Mouse (Mus musculus) left cerebral cortex, postnatal 4 days (tissue): ENCODE data around the gene Gm4952. TPM values are rescaled to one million over a fixed set of nuclear protein-coding genes. Genes with fewer than 3 reads are reported as not detected.
"Not testable (repeated sequence)": the region's sequence is repeated elsewhere in the genome, so short reads cannot be mapped to it uniquely, and the experiment has no call there.

ENCODE experiments used
- DNase-seq: peaks from one replicate; pipeline ENCODE4 v3.0.0-alpha.2; 2022
- intact Hi-C: fragments of 180-260 bp; cut with DNase I; formaldehyde crosslinking; loops from one replicate; pipeline ENCODE4 v1.15.1; 2025
- total RNA-seq, 2 experiments: library from RNA; stranded (reverse); gene quantifications; 2 replicates each; pipeline ENCODE4 v1.2.3; 2021

Gm4952 gene
- total RNA-seq, 2 experiments from 2014 or later = 0.30 to 0.34 TPM

DNA sequence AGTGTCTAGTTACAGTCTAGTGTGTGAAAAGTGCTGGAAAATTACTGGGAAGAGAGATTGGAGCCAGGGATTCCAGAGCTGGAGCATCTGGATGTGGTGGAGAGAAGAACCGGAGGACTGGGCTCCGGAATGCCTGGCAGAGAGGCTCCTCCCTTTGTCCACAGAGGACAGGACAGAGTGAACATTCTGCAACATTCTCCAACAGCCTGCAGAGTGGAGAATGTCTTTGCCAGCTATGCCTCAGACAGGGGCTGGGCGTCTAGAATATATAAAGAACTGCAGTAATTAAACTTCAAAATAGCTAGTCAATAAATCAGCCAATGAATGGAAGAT lies 2.7 kb upstream of the Gm4952 start:
- DNase-seq = no peak
- intact Hi-C loops = loop anchor here (5.0 to 10.0 kb wide), 2 partner anchors 200 to 582 kb away; partner anchors contain the start of genes Lpxn and Zfp91

DNA sequence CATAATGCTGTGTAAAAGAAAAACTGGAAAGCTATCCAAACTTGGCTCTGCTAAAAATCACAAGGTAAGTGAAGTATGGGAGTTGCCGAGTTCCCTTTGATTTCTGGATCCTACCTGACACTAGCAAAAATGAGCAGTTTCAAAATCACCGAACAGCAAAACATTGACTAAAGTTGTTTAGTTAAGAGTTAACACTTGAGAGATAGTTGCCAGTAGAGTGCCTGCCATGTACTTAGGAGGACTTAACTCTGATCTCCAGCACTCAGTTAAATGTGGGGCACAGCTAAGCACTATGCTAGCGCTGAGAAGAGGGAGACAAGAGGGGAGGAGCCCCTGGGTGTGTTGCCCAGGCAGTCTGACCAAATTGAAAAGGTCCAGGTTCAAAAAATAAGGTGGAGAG lies 1.1 kb upstream of the Gm4952 start:
- DNase-seq = no peak

GRCm38 (mm10) chr19:12600684-12601480 lies 1.1 kb downstream of the Gm4952 start:
- DNase-seq = no peak
- intact Hi-C loops = no loop called here

More for the DNA sequence above, 1.1 kb upstream of the Gm4952 start:
- intact Hi-C loops = loop anchor here (5.0 to 10.0 kb wide), 2 partner anchors 199 to 584 kb away; partner anchors contain the start of genes Lpxn and Zfp91

DNA sequence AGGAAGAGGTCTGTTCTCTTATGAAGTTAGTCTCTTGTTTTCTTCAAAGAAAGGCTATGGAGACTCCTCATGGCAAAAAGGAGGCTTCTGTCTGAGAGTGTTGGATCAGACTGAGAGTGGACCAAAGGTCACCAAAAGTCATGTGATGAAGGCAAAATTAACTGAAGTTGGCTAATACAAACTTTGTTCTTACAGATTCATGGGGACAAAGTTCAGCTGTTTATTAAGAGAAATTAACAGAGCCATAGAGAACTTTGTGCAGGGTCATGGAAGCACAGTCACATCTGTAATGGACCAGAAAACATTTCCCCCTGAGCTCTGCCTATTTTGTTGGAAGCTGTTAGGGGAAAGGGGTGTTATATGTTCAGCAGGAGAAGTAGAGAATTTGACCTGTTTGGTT lies 8.6 kb downstream of the Gm4952 start:
- no peak for DNase-seq
- intact Hi-C loops = no loop called here

- no peak for DNase-seq
- intact Hi-C loops = no loop called here
Observed at GRCm38 (mm10) chr19:12613646-12614045, 13.9 kb downstream of the Gm4952 start.

- intact Hi-C loops = no loop called here
Observed at GRCm38 (mm10) chr19:12633176-12633575, 33.4 kb downstream of the Gm4952 start, which contains the start of gene Glyat. Gene Glyat, plus strand, starts transcription at chr19:12633308.

DNA sequence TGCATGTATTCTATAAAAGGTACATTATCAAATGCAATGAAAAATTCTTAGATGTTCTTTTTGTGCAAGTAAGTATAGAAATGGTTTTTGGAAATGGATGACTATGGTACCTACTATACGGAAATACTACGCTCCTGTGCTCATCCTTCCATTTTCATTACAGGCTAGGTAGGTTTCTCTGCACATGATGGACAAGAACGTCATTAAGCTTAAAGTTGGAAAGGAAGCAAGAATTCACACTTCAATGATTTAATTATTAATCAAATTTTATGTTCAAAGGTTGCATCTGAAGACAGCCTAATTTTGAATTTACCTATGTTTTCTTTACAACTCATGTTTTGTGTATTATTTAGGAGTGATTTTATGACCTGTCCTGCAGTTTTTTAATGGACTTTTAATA lies 34.5 kb downstream of the Gm4952 start:
- intact Hi-C loops = no loop called here
- DNase-seq = no peak

More at GRCm38 (mm10) chr19:12633176-12633575, 33.4 kb downstream of the Gm4952 start, which contains the start of gene Glyat:
- no peak for DNase-seq

- intact Hi-C loops = no loop called here
- DNase-seq = no peak
Observed at GRCm38 (mm10) chr19:12634963-12635362, 35.2 kb downstream of the Gm4952 start.

DNA sequence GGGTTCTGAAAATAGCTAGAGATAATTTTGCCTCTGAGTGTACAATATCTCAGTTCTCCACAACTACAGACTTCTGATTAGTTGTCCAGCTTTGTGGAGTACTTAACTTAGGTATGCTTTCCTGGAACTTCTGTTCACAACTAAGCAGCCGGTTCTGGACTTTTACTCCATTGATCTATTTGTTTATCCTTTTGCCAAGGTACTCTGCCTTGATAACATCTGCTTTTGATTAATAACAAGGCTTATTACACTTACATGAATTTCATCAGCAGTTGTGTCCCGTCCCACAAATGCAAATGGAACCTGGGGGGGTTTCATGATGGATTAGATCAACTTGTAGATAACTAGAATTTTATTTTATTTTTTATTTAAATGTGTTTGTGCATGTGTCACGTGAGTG lies 37.1 kb downstream of the Gm4952 start:
- intact Hi-C loops = no loop called here
- DNase-seq = no peak

DNA sequence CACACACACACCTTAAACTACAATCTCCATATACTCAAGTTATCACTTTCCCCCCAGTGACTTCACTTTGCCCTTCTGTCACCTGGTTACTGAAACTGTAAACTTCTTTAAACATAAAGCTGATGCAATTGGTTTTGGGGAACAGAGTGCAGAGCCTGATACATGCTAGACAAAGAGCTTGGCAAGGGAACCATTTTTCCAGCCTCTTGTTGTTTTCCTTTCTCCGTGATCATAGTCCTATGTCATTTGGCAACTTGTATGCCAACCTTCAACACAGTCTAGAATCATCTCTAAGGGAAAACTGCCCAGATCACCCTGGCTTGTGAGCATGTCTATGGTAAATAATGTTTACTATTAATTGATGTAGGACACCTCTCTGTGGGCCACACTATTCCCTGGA lies 38.3 kb downstream of the Gm4952 start:
- no peak for DNase-seq
- intact Hi-C loops = no loop called here

DNA sequence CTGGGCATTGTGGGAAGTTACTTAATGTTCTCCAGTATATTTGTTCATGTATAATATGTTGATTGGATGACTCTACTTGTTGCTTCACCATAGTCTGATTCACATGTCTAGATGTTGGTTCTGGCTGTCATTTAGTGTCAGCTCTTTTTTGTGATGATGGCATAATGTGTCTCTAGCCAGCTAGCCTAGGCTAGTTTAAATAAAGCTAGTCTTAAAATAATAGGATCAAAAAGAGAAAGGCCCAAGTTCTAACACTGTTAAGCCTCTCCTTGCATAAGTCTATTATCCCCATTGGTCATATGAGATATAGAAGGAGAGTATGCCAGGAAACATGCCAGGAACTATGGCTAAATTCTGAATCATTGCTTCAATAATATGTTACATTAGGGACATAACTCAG lies 49.7 kb downstream of the Gm4952 start:
- intact Hi-C loops = no loop called here
- no peak for DNase-seq

- intact Hi-C loops = no loop called here
- DNase-seq = no peak
Observed at GRCm38 (mm10) chr19:12666156-12666555, 66.4 kb downstream of the Gm4952 start.

- intact Hi-C loops, DNase-seq: not testable (repeated sequence)
Observed at GRCm38 (mm10) chr19:12668601-12669000, 68.8 kb downstream of the Gm4952 start.

DNA sequence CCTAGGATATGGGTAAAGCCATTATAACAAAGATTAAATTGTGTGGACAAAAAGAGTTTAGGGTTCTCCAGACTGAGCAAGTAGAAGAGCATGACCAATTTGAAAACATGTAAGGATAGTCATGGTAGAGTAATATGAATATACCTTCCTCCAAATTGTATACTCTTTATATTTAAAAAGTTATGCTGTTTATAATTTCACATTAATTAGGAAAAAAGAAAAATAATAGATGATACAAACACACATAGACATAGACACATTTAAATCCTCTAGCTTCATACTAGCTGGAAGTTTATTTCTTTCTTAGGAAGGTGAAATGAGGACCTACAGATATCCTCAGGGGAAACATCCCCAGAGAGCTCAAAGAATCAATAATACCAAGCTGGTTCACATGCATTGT lies 70.4 kb downstream of the Gm4952 start, which contains the start of gene Olfr1442:
Olfr1442 (plus strand) TSS at position 301 of the 400 bp plus-strand sequence.
- DNase-seq = no peak
- intact Hi-C loops = no loop called here

GRCm38 (mm10) chr19:12671051-12671450 lies 71.3 kb downstream of the Gm4952 start:
- intact Hi-C loops = no loop called here
- DNase-seq = no peak

DNA sequence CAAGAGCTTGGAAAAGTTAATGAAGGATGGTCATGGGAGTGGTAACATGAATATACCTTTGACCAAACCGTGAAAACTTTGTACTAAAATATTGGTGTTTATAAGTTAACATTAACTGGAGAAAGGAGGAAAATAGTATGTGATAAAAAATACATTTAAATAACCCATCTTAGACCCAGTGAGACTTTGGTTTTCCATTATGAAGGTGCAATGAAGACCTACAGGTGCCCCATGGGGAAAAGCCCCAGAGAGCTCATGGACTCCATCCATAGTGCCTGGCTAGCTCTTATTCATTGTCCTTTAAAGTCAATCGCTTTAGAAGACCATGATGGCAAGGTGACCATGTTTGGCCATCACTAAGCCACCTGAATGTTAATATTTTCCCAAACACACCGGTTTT lies 78.0 kb downstream of the Gm4952 start, which contains the start of gene Olfr1443:
Olfr1443 (plus strand) TSS at position 301 of the 400 bp plus-strand sequence.
- no peak for DNase-seq
- intact Hi-C loops = no loop called here

Other genes with a start within 250 kb of the Gm4952 start
- gene Olfr1440, start 212.7 kb upstream of the Gm4952 start, total RNA-seq = not detected
- gene Olfr1441, start 182.5 kb upstream of the Gm4952 start, total RNA-seq = not detected
- not detected for gene Pfpl, start 172.1 kb upstream of the Gm4952 start, total RNA-seq
- 1 to 10 TPM; 3.7 to 5.0 TPM for gene Mpeg1, start 139.2 kb upstream of the Gm4952 start, total RNA-seq
- 100 to 1,000 TPM; 124 to 146 TPM for gene Dtx4, start 98.5 kb upstream of the Gm4952 start, total RNA-seq
- 1 to 10 TPM; 6.3 to 7.6 TPM for gene Fam111a, start 54.2 kb upstream of the Gm4952 start, total RNA-seq
- gene Glyat, start 33.3 kb downstream of the Gm4952 start, total RNA-seq = not detected
- not detected for gene Olfr1442, start 70.5 kb downstream of the Gm4952 start, total RNA-seq
- gene Olfr1443, start 78.1 kb downstream of the Gm4952 start, total RNA-seq = not detected
- not detected for gene Keg1, start 95.8 kb downstream of the Gm4952 start, total RNA-seq
- gene Cntf, start 165.7 kb downstream of the Gm4952 start, total RNA-seq = 1 to 10 TPM; 2.1 to 2.4 TPM
- 10 to 100 TPM; 60.3 to 62.7 TPM for gene Zfp91, start 196.2 kb downstream of the Gm4952 start, total RNA-seq
- under 1 TPM; 0.40 to 0.82 TPM for gene Lpxn, start 196.2 kb downstream of the Gm4952 start, total RNA-seq
- gene Gm5244, start 246.7 kb downstream of the Gm4952 start, total RNA-seq = not detected